Mouse (Mus musculus): ENCODE measurements at regions not wholly inside any gene's neighbourhood (a gene's known extent, or its start where the extent isn't known, plus 50 kb on each side); places are given as distances from the start of the nearest gene placed in this dataset.

DNA sequence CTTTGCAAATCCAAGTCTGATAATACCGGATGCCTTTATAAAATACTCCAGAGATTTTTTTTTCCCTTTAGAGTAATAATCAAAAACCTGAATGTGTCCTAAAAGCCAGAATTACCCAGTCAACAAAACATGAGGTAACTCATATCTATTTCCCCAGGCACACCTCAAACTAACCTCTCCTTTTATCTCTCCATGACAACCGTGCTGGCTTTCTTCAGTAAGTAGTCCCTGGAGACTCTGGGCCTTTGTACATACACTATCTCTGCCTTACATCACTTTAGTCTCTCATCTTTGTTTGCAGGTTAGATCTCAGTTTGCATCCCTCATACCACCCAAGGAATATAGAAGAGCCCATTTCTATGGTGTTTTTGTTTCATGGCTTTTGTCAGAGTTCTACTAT, 84.7 kb upstream of the Hgf start:
- TF ChIP-seq POLR2A (IDR thresholded peaks at IDR 0.05; ENCODE audit: extremely low read depth, insufficient read depth, low read length) = no peak
- no peak for TF ChIP-seq CTCF (IDR thresholded peaks at IDR 0.05; ENCODE audit: low read depth, low read length)
